Mouse (Mus musculus): ENCODE measurements around the gene Igsf6.

Igsf6 gene

DNA sequence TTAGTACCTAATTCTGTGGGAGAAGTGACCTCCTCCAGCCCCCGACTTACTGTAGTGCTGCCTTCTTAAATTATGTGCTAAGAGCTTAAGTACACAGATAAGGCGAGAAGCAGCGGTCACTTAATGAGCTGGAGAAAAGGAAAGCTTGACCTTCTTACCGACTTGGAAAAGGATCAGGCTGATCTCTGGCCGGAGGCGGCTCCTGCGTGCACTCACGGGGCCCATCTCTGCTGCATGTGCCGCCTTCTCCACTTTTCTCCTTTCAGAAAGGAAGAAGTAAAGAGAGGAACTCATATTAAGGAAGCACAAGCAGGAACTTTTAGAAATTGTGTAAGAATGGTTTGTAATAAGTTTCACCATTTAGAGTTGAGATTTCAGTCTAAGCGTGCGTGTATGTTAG is at the start of gene Igsf6:
Igsf6 (minus strand) TSS at position 292 of the 400 bp plus-strand sequence.
- no peak for DNase-seq (ENCODE audit: low read depth, low spot score)

DNA sequence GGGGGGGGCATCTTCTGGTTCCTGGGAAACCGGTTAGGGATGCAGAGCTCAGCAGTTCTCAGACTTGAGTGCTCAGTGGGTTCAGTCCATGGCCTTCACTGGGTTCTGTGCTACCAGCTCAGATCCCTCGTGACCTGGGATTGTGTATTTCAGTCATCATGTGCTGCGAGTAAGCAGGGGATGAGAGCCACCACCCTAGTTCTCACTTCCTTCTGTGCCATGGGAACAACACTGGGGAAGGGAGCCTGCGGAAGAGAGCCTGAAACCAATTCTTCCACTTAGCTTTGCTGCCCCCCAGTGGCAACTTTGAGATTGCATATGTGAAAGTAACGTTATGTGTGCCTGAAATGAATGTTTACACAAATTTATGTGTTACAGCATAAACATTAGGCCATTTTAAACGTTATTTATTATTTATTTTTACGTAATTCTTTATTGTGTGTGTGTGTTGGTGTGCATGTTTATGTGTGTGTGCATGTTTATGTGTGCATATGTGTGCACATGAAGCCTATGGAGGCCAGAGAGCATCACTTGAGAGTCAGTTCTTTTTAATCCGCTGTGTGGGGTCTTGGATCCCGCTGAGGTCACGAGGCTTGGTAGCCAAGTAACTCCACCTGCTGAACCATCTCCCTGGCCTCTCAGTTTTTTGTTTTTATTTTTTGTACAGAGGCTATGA is 45.9 kb upstream of the Igsf6 start:
- DNase-seq (ENCODE audit: low read depth, low spot score) = peak; percentile 45

GRCm38 (mm10) chr7:121111762-121112161 is 37.4 kb upstream of the Igsf6 start:
- no peak for DNase-seq (ENCODE audit: low read depth, low spot score)

DNA sequence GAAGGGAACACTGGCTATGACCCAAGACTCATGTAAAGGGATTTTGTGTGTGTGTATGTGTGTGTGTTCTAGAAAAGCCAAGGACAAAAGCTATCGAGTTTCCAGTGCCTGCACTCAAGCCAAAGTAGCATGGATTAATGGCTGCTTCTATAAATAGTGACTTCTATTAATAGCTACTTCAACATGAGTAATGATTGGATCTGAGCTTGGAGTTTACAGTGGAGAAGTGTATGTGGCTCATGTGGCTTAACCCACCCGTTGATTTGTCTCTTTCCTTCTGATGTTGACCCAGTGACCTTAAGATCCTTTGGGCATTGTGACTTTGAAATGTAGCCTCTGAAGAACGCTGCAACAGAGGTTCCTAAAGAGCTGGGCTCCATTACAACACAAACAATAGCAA is 36.9 kb upstream of the Igsf6 start:
- DNase-seq (ENCODE audit: low read depth, low spot score) = no peak

GRCm38 (mm10) chr7:121107851-121108250 is 33.5 kb upstream of the Igsf6 start:
- DNase-seq (ENCODE audit: low read depth, low spot score) = no peak

GRCm38 (mm10) chr7:121098614-121099389 is 24.4 kb upstream of the Igsf6 start:
- DNase-seq (ENCODE audit: low read depth, low spot score) = no peak

GRCm38 (mm10) chr7:121093026-121093425 is 18.7 kb upstream of the Igsf6 start:
- no peak for DNase-seq (ENCODE audit: low read depth, low spot score)

GRCm38 (mm10) chr7:121090748-121091147 is 16.4 kb upstream of the Igsf6 start:
- no peak for DNase-seq (ENCODE audit: low read depth, low spot score)

- no peak for DNase-seq (ENCODE audit: low read depth, low spot score)
Observed at GRCm38 (mm10) chr7:121088745-121089144, 14.4 kb upstream of the Igsf6 start.

GRCm38 (mm10) chr7:121085500-121085899 is 11.1 kb upstream of the Igsf6 start:
- DNase-seq (ENCODE audit: low read depth, low spot score) = no peak

GRCm38 (mm10) chr7:121084840-121085453 is 10.6 kb upstream of the Igsf6 start:
- no peak for DNase-seq (ENCODE audit: low read depth, low spot score)

- DNase-seq (ENCODE audit: low read depth, low spot score) = no peak
Observed at GRCm38 (mm10) chr7:121082949-121083513, 8.7 kb upstream of the Igsf6 start.

- no peak for DNase-seq (ENCODE audit: low read depth, low spot score)
Observed at GRCm38 (mm10) chr7:121081816-121082215, 7.4 kb upstream of the Igsf6 start.

- DNase-seq (ENCODE audit: low read depth, low spot score) = no peak
Observed at GRCm38 (mm10) chr7:121081350-121081749, 7.0 kb upstream of the Igsf6 start, which contains the start of gene Otoa. Gene Otoa, plus strand, starts transcription at chr7:121081650.

DNA sequence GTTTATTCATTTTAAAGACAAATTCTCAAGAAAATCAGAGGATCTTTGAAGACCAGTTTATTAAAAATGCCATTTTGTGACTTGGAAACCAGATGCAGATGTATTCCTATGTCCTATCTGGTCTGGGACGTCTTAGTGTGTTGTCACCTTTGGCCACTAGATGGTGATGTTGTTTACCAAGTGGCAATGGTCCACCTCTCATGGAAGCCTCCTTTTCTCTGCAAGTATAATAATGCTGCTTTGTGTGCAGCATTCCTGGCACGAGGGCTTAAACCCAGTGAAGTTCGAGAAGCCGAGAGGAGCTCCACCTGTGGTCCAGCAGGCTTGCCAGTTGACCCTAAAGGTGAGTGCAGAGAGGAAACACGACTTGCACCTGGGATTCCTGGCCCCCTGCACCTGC is 3.5 kb upstream of the Igsf6 start:
- peak; percentile 46 for DNase-seq (ENCODE audit: low read depth, low spot score)

DNA sequence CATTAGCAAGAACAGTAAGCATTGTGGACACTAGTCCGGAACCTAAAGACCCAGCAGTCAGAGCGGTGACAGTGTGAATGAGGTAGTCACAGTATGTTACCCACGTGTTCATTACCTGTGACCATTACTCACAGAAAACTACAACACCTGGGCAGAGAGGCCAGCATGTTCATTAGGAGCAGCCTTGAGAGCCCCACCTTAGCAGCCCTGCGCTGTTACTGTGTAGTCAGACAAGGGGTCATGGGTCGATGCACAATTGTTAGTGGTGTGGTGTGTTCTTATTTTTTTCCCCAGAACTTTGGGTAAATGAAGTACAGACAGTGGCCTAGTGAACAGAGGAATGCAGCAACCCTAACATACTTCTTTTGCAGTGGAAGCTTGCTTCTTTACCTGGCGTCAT is 2.9 kb upstream of the Igsf6 start:
- no peak for DNase-seq (ENCODE audit: low read depth, low spot score)

DNA sequence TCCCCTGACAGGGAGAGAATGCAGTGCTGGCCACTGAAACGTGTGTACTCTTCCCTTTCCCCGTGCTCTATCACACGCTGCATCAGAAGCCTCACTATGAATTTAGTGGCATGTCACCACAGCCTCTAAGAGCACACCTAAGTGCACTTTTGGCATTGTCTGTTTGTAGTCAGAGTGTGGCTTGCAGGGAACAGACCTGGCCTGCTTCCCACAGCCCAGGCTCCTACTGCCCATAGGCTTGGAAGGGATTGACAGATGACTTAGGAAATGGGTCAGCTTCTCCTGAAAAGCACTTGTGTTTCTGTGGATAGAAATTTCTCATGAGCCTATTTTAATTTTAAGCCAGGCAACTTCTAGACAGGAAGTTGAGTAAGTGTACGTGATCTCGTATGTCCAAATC is 1.0 kb upstream of the Igsf6 start:
- no peak for DNase-seq (ENCODE audit: low read depth, low spot score)

DNA sequence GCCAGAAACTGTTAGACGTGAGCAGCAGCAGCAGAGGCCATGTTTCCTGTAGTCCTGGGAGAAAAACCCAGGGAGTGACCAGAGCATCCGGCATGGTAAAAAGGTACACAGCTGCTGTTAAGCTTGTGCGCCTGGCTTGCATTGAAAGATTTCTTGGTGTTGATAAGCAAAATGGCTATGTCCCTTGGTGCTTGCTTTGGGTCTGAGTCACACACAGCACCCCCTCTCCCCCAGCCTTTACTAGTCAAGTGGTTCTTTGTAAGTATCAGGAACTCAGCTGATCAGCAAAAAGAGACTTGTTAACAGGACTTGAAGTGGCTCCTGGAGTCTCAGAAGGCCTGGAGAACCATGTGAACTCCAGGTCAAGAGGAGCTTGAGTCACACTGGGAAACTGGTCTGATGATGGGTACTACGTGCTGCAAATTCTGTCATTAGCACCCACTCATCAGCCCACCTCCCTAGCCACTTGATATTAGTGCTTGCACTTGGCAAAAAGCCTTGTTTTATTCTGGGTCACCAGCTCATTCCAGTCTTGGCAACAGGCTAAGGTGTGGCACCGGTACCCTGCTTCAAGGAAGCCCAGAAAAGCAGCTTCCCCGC is 529 bp upstream of the Igsf6 start:
- DNase-seq (ENCODE audit: low read depth, low spot score) = no peak

GRCm38 (mm10) chr7:121072506-121072905 is 1.9 kb downstream of the Igsf6 start:
- DNase-seq (ENCODE audit: low read depth, low spot score) = no peak

DNA sequence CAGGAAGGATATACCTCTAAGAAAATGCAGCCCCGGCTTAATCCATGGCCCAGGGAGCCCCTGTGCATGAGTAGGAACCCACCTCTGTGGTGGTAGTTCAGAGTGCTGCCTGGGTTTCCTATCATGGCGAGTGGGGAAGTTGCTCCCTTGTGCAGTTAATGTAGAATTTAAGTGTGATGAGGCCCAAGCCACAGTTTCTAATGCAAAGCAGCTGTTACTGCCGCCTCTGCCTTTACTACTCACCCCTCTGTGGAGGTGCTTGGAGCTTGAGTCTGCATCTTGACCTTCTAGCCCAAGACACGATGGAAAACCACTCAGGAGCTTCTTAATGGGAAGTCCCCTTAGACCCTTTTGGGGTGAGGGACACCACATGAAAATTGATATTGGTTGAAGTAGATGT is 3.1 kb downstream of the Igsf6 start:
- DNase-seq (ENCODE audit: low read depth, low spot score) = no peak

DNA sequence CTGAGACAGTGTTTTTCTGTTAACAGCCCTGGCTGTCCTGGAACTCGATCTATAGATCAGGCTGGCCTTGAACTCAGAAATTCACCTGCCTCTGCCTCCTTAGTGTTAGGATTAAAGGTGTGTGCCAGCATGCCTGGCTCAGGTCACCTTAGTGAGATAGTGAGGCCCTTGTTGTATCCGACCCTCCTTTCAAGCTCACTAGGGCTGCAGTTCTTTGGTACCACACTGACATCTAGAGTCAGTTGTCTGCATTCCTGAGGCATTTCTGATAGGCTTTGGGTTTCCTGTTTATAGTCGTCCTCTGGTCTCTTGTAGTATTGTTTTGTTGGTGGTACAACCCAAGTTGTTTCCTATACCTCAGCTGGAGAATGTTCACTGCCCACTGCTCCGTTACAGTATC is 10.1 kb downstream of the Igsf6 start:
- peak; percentile 10 for DNase-seq (ENCODE audit: low read depth, low spot score)
